Mouse (Mus musculus) kidney, adult 9 months (tissue): ENCODE results near the gene Rhot2.

ENCODE experiments used
- DNase-seq: peaks from one replicate; pipeline ENCODE4 v3.0.0; 2022

Gene Rhot2

DNA sequence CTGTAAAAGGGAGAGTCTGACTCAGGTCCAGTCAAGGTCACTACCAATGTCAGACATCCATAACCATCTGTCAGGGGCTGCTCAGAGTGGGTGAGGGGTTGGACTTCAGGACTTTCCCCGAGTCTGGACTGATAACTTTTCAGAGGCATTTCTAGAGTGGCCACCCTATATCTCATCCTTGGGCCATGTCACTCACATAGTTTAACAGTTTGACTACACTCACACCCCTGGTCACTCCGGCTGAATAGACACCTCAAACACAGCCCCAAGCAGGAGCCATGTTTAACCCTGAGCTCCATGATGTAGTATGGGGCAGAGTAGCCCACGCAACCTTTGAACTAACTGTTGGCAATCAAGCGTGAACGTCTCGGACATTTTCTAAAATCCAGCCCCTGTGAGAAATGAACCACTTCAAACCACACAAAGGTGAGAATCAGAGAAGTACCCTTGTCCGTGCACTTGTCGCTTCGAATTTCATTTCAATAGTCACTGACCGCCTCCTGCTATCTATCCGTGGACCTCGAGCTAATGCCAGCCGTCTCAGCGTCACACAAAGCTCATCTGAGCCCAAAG, 29.6 kb upstream of the Rhot2 start:
- DNase-seq: peak; percentile 81

DNA sequence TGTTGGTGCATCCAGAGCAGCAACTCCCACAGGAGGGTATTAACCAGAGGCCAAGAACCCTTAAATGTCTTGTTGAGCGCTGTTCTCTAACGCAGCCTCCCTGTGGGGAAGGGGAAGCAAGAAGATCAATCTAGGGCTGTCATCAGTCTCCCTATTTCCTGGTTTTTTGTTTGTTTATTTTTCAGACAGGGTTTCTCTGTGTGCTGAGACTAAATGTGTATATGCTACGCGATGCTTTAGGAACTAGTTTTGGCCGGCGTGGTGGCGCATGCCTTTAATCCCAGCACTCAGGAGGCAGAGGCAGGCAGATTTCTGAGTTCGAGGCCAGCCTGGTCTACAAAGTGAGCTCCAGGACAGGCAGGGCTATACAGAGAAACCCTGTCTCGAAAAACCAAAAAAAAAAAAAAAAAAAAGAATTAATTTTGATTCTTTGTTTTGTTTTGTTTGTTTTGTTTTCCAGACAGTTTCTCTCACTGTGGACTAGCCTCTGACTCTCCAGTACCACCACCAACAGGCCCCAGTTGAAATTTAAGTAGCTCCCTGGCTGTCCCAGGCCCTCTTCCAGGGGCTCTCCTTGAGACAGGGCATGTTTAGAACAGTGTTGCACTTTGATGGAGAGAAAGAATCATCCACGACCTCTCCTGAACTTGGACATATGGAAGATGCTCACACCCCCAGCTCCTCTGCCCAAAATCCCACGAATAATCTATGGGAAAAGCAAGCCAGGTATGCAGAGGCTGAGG, 28.9 kb upstream of the Rhot2 start:
- DNase-seq: no peak

DNA sequence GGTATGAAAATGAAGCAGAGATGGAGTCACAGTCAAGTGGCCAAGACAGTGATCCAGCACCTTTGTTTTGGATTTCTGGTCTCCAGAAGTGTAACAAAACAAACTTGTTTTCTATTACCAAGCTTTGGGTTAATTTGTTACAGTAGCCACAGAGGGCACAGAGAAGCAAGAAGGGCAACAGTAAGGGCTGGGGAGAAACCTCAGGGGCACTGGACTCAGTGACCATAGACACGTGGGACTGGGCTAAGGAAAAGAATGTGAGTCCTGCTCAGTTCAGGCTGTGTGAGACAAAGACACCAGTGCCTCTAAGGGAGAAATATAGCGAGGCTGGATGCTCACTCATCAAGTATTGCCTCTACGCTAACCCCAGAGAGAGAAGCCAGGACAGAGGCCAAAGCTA, 28.0 kb upstream of the Rhot2 start:
- peak; percentile 86 for DNase-seq

DNA sequence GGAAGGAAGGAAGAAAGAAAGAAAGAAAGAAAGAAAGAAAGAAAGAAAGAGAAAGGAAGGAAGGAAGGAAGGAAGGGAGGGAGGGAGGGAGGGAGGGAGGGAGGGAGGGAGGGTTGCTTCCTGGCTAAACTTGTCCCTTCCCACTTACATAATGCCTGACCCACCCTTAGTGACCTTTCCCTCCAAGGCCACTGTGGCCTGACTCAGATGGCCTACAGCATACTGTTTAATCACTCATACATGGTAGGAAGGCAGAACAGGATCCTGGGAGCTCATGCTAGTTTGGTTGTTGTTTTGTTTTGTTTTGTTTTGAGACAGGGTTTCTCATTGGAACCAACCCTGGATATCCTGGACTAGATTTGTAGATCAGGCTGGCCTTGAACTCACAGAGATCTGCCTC, 26.9 kb upstream of the Rhot2 start:
- DNase-seq: peak; percentile 69

DNA sequence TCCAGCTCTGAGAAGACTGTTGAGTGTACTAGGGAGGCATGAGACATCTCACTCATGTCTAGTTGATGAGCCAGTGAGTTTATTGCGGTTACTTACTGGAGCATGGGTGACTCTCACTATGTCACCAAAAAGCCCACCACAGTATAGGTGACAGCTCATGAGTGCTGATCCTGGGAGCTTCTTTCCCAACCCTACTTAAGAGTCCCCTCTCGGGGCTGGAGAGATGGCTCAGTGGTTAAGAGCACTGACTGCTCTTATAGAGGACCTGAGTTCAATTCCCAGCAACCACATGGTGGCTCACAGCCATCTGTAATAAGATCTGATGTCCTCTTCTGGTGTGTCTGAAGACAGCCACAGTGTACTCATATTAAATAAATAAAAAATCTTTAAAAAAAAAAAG, 25.3 kb upstream of the Rhot2 start:
- DNase-seq: no peak

DNA sequence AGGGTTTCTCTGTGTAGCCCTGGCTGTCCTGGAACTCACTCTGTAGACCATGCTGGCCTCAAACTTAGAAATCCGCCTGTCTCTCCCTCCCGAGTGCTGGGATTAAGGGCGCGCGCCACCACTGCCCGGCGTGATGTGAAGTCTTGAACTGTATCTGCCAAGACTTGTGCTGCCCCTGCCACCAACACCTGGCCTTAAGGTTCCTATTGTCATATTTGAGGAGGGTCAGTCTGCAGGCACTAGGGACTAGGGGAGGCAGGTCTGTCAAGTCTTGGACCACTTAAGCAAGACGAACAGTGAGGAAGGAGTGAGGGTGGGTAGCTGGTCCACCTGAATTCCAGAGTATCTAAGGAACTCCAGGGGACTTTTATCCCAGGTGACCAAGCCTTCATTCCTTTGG, 24.8 kb upstream of the Rhot2 start:
- DNase-seq: peak; percentile 21

DNA sequence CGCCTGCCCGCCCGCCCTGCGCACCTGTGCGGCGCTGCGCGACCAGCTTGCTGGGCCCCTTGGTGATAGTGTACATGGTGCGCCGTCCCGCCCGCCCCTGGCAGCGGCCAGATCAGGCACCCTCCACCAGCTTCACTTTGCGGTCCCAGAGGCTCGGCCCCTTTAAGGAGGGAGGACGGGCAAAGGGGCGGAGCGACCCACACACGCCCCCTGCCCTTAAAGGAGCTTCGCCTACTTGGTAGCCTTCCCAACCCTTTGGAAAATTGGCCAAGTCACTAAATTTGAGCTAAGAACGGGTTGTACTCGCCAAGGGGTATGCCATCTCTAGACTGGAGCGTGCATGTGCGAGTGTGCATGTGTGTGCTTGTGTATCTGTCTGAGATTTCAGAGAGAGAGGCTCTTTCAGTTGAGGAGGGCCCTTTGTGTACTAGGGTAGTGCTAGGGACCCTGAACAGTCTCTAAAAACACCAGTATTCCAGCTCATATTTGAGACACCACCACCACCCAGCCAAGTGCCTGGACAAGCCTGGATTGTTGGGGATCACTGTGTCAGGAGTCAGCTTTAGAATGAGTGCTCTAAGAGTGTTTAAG, 24.0 kb upstream of the Rhot2 start, which contains the start of gene Mcrip2:
Mcrip2 (minus strand) TSS at position 164 of the 591 bp plus-strand sequence.
- peak; percentile 94 for DNase-seq

DNA sequence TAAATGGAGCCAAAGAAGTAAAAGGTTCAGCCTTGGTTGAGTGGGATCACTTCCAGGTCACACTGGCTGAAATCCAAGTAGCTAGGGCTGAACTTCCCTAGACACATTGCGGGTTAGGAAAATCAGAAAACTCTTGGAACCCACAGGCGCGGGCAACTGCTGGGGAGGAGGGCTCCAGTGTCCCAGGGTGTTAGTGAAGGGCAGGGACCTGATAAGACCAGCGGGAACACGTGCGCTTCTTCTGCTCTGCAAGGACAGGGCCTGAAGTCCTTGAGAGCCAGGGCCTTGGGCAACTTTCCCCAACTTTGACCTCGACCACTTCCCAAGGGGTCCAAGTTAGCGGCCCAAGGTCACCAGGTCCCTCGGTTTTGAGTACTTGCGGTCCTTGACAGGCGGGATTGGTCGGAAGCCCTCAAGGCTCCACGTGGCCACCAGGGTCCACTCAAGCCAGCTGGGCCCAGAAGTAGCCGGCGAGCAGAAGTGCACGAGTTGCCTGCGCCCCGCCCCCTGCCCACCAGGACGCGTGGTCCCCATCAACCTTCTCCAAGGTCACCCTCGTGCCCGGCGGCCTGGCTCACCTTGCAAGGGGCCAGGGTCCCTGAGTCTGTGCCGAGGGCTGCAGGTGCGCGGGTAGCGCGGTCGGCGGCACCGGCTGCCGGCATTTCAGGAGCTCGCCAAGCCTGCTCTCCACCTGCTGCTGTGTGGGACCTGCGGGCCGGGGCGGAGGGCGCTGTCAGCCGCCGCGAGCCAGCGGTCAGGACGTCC, 23.4 kb upstream of the Rhot2 start:
- DNase-seq: peak; percentile 85

DNA sequence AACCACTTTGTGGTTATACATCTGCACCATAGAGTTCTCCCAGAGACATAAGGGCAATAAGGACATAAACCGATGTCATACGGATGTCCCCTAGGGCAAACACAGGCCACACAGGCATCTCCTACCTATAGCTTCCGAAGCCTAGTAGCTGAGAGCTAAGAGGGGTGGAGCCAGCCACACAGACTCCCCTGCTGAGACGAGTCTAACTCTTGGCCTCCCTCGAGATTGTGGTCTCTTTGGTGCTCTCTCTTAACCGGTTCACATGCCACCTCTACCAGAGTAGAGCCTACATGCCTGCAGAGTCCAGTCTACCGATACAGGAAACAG, 22.8 kb upstream of the Rhot2 start:
- no peak for DNase-seq

DNA sequence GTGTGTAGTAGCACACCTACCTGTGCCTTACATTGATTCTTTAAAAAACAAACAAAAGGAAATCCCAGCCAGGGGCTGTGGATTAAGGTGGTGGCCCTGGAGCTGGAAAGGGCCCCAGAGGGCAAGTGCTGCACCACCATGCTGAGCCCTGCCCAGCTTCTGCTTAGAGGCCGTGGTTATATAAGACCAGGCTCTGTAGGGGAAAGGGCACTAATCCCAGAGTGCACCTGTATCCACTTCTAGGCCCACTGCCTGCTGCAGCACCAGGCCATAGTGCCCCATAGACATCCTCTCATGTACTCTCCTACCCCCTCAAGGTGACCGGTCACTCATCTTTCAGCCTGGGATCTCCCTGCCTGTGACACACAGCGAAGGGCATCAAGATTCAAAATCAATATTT, 21.5 kb upstream of the Rhot2 start:
- DNase-seq: peak; percentile 85

DNA sequence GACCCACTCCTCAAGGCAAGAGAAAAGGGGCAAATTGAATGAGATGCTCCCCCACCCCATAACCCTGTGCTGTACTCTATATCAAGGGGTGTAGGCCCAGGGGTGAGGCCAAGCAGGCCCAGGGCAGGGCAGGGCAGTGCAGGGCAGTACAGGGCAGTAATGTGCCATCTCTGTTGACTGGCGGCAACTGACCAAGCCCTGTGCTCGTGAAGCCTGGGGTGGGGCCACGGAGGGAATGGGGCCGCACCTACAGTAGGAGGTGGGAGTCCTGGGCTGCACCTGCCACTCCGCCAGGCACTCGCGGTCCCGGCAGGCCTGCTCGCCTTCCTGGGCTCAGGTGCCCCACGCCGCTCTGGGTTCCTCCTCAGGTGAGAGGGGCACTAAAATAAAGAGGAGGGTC, 20.6 kb upstream of the Rhot2 start:
- DNase-seq: peak; percentile 31

DNA sequence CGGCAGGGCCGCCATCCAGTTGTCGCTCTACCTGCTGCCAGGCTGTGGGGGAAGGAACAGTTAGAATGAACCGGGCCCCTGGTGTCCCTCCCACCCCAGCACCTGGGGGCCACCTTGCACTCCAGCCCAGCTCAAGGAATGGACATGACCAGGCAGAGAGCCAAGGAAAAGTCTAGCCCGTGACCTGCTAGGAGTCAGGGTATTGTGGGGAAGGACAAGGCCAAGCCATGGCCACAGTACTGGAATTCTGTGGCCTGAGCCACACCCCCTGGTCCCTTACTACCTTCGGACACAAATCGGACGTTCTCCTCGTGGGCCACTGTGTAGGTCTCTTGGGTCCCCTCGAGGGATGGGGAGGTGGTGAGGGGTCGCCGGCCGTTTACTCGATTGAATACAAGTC, 19.7 kb upstream of the Rhot2 start:
- peak; percentile 58 for DNase-seq

DNA sequence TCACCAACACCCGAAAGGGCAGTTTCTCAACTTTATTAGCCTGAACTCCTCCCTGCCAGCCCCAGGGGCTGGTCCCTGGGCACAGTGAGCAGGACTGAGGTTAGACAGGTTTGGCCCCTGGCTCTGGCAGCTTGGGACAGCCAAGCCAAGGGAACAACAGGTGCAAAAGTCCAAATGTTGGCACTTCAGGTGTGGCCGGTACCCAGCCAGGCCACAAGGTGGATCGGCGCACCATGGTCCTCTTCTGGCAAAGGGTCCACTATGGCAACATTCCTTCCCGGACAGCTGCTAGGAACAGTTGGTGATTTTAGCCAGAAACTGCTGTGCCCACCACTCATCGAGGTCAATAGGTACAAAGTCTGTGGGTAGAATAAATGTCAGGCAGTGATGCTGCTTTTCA, 19.0 kb upstream of the Rhot2 start:
- DNase-seq: peak; percentile 75

DNA sequence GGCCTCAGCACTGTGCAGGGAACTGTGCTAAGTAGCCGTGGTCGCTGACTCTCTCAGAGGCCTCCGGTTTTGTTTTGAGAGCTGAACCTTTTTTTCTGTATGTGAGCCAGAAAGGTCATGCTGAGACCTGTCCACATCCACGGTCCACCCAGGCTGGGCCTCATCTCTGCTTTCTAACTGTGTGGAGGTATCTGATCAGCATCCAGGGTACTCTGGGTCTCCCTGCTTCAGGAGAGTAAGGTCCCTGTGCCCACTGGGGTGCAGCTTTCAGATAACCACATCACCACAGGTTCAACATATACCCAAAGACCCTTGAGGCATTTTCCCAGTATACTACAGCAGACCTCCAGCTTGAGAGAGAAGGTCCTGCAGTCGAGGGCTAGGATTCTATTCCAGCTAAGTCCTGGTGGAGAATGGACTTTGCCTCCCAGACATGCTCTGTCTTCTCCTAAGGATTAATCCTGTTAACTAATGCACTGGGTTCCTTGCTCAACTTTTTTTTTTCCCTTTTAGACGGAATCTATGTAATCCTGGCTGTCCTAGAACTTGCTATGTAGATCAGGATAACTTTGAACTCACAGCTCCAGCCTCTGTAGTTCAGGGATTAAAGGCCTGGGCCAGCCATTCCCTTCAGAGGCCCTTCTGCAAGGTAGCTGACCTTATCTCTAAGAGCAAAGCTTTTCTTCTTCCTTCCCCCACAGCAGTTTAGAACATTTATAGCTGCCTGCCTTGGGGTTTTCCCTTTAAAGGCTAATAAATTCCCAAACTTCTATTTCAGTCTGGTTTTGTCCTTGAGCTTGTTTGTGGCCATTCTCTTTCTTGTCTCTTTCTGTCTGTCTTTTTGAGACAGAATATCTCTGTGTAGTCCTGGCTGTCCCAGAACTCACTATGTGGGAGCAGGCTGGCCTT, 17.3 kb upstream of the Rhot2 start:
- peak; percentile 62 for DNase-seq

DNA sequence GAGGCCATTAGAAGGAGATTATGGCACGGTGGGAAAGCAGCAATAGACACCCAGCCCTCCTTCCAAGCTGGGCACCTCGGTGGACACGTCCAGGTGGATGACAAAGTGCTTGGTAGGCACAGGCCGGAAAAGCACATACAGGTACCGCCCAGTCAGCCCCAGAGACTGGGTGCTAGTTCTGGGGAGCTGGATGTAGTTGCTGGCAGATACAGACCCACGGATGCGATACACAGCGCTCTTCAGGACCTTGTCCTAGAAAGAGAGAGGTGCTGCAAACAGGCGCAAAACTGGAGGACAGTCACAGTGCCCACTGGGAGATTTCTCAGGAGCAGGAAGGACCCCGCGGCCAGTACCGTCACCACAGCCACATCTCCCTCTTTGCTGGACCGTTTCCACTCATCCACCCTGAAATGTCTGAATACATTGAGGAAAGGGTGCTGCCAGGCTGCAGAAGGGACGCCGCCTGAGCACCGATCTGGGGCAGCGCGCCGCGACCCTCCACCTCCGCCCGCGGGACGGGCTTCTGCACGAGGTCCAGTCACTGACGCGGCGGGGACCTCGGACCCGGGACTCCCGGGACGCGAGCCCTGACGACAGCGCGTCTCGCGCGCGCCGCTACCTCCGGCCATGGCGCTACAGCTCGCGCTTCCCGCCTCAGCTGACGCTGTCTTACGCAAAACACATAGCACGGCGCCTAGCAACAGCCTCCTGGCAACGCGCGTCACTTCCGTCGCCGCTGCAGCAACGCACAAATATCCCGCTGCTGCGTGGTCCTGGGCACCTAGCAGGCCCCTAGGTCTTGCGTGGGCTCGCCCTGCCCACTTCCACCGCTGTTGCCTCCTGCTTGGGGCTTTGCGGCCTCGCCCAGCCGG, 16.4 kb upstream of the Rhot2 start, which contains the start of gene Wdr90:
Wdr90 (minus strand) TSS at position 670 of the 872 bp plus-strand sequence.
- DNase-seq: peak; percentile 91

DNA sequence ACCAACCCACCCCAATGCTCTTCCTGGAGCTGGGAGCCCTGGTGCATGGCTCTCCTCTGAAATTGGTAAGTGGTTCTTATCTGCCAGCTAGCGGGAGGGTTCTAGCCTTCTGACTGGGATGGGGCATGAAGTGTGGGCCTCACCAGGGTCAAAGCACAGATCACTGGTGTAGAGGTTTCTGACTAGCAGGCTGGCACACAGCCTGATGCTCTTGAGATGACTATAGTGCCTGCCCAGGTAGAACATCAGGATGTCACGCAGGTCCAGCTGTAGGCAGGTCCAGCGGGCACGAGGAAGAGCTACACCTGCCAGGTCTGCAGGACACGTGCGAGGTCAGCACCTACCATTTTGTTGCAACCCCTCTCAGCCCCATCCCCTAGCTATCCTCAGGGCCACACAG, 15.6 kb upstream of the Rhot2 start:
- DNase-seq: no peak

DNA sequence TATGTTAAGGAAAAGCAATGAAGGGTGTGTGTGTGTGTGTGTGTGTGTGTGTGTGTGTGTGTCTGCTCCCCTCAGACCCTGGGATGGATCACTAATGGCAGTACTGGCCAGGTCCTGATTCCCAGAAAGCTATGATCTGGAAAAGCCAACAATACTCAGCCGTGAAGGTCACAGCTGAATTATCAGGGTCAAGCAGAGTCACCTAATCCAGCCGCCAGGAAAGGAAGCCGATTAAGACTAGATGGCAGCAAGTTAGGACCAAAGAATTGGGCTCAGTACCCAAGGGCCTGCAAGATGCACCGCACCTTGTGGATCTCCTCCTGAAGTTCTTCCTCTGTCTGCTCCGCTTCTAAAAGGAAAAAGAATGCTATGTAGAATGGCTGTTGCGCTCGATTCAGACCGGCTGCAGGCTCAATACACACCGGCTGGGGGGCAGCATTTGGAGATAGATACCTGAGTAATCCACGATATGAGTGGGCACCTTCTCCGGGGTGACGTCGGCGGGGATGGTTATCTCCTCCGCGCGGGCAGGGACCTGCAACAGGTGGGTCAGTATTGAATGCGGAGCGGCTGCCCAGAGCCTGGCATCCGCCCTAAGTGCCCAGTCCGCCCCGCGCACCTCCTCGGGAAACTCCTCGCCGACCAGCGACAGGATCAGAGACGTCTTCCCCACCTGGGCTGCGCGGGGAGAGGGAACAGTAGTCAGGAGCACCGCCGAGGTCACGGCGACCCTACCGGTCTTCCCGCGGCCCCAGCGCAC, 835 bp downstream of the Rhot2 start:
- DNase-seq: peak; percentile 41

DNA sequence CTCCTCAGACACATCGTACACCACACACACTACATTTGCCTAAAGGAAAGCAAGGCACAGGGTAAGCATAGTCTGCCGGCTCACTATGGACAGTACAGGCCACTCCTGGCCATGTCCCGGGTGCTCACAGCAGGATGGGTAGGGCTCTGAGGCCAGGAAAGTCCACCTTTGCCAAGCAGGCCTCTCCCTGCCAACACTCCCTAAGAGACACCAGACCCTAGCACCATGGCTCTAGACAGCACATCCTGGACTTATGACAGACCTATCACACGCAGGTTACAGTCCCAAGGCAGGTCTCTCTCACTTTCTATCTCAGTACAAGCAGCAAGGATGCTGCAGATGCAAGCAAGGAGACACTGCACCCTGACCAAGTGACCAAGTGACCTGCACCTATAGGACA, 1.5 kb downstream of the Rhot2 start:
- no peak for DNase-seq

DNA sequence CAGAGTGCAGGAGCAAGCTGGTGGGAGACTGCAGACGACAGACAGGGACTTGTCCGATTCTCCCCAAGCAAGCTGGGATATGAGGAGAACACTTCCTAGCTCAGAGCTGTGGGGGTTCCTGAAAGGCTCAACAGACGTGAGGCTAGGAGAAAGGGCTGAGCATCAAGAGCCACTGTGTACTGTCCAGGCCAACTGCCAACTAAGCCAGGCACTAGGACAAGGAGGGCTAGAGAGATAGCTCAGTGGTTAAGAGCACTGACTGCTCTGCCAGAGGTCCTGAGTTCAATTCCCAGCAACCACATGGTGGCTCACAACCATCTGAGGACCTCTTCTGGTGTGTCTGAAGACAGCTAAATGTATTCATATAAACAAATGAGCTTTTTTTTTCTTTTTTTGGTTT, 2.1 kb downstream of the Rhot2 start:
- DNase-seq: no peak

DNA sequence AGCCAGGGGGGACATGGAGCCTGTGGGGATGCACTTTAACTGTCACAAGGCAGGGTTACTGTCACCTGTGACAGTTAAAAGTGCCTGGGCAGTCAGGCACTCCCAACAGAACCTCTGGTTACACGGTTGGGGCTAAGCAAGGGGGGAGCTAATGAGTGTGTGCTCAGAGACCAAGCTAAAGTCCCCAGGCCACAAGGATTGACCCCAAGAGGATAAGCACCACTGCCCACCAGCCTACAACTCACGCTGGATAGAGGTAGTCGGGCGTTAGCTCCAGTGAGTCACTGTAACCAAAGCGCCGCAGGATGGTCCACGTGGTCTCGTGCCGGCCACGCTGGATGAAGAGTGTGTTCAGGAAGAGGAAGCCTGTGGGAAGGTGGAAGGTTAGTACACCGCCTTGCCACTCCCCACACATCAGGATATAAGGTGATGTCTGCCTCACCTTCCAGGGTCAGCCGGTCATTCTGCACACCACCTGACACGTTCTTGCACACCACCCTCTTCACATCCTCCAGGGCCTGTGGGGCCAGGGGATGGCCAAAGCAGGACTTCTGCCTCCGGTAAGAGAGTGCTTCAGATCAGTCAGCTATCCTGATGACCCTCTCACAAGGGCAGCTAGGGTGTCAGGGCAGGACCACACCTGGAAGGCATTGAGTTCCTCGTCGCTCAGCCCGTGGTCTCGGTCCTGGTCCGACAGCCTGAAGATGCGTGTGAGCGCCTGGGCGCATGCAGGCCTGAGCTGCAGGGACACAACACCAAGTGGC, 3.4 kb downstream of the Rhot2 start, which contains the start of gene Gm20683:
Gm20683 (minus strand) TSS at position 647 of the 764 bp plus-strand sequence.
- no peak for DNase-seq
